Mouse (Mus musculus) cerebellum, postnatal 25 days (tissue): ENCODE measurements around the gene Nudcd2.
"Not testable (repeated sequence)": the region's sequence is repeated elsewhere in the genome, so short reads cannot be mapped to it uniquely, and the experiment has no call there.

Experiments used
- DNase-seq, 2 experiments: peaks; one replicate each; pipeline ENCODE4 v3.0.0; 2021; ENCODE audit warnings: mixed read lengths in 2 of 2

The Nudcd2 gene

DNA sequence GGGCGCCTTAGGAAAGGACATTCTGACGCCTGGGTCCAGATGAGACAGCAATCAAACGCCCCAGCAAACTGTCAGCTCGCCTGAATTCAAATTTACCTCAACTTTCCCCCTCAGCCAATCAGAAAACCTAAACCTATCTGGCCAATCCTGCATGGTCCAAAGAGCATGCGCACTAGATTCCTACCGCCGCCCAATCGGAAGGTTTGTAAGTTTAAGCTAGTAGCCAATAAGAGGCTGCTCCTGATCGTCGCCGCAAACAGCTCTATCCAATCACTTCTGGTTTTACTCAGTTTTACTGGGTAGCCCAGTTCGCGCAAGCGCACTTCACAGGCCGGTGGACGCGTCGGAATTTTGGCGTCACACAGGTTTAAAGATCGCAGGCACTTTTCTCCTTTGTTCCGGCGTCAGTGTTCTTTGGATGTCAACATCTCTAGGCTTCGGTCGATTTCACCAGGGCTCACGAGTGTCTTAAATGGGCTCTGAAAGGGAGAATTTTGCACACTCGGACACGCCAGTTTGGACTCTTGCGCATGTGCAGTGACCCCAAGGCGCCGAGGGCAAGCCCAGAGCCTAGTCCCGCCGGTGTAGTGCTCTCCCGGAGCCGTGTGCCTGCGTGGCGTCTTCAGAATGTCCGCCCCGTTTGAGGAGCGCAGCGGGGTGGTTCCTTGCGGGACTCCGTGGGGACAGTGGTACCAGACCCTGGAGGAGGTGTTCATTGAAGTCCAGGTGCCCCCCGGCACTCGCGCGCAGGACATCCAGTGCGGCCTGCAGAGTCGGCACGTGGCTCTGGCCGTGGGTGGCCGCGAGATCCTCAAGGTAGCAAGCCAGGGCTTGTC is at the start of gene Nudcd2, which contains the start of gene Hmmr:
Gene Nudcd2 (plus strand): TSS at position 329 of the 836 bp plus-strand sequence.
Gene Hmmr (minus strand): TSS at position 84 of the 836 bp plus-strand sequence.
- peak; percentile 93 for DNase-seq

DNA sequence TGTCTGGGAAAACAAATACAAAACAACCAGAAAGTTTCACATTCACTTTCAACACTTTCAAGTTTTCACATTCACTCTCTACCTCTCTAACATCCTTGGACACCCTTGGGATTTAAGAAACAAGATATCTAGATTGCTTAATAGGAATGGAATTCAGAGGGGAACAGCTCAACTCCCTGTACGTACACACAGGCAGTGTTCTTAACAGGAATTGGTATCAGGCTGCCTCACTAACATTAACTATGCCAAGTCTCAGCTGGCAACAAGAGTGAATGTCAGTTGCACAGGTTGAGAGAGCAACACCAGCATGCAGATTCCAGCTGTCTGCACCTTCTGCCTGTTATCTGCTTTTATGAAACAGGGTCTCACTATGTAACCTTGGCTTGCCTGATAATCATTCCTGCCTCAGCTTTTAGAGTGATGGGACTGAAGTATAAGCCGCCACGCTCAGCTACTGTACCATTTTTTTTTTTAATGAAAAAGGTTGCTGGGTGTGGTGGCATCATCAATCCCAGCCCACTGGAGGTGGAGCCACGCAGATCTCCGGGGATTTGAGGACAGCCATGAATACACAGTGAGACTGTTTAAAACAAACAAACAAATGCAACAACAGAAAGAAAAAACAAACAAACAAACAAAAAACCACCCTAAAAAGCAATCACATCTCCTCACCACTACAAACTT is 42.9 kb upstream of the Nudcd2 start:
- no peak for DNase-seq

DNA sequence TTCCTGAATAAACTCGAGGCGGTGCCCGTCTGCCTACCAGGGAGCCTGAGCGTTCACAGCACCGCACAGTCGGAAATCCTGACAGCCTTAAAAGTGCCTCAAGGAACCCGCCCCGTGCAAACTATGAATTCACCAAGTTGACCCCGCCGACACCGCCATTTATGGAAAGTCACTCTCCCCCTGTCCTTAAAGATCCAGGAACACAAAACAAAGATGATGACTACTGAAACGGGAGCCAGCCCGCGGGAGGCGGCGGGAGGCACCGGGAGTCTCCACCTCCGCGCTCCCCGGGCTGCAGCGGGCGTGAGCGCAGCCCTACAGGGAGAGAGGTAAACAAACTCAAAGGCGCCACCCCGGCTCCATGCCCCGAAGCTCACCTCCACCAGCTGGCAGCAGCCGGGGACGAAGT is 41.4 kb upstream of the Nudcd2 start:
- no peak for DNase-seq

DNA sequence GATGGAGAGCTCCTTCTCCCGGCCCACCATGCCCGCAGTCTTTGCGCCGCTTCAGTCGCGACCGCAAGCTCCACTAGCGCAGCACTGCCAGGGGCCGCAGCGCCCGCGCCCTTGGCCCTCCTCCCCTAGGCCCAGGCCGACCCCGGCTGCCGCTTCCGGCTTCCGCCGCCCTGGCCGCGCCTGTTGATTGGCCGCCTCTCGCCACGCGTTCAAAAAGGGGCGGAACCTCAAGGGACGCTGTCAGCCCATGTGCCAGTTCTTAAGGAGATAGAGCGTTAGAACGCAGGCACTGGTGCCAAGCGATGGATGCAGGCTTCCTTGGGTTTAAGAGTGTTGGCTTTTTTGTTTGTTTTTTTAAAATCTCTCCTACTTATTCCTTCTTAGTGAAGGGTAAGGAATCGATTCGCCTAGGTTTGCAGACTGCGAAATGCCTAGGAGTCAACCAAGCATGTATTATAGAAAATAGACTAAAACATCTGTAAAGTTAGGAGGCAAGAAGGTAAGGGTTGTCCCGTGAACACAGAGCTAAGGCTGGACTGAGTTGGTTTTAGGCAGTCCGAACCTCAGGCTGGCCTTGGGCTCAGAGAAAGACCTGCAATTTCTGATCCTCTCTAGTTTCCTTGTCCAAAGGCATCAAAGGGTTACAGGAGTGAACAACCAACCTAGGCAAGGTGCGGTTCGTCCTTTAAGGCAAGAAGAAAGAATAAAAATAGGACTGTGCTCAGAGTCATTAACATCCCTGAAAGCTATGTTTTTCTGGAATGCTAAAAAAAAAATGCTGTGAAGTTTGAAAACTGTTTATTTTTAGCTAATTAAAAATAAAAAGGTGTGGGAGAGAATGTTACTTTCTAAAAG is 40.7 kb upstream of the Nudcd2 start:
- DNase-seq, result peak; percentile 94 to 96

DNA sequence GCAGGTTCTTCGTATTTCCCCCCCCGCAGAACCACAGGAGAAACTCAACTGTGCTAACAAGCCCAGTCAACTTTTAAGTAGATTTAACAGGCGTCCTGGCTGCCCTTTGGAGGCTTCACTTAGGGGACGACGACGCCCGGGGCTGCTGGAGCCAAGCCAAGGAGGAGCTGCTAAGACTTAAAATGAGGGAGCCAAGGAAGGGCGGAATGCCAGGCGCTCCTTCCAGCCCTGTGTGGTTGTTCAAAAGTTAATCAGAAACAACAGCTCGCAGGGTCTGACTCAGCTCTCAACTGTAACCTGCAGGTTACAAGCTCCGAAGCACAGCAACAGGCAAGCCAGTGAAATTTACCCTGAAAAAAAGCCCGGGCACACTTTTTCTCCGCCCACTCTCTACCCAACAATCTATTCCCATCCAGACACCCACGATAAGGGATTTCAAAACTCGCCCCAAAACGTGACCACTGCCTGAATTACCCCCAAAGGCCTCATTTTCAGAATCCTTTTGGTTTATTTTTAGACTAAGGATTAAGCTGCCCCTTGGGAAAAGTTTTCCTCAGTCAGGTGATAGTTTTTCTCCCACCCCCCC is 40.0 kb upstream of the Nudcd2 start:
- DNase-seq, result peak; percentile 59 to 74

DNA sequence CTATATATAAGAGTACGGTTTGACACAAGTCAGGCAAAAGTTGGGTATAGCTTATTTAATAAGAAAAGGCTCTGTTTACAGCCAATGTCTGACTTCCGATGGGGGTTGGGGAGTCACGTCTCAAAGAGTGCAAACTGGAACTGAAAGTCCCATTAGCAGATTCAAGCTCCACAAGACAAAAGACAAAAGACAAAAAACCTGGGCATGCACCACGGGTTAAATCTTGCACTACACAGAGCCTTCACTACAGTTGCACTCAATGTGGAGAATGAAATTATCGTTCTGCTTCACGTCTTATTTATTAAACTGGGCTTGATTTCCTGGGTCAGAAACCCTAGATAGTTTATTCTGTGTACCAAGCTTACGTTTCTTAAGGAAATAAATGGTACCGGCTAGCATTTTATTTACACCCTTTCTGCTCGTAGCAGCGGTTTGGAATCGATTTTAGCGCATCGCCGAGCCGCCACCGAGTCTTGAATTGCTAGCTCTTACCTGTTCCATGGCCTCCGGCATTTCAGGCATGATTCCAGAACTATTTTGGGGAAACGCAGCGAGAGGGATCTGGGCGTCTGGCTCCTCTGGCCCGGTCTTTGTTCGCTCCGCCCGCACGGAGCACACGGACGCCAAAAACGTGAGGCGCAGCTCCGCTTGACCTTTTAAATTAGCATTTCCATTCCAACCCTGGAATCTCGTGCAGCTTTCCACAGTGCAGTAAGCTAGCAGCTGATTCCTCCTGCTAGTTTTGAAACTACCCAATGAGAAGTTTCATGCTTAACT is 39.0 kb upstream of the Nudcd2 start:
- peak; percentile 84 to 86 for DNase-seq

DNA sequence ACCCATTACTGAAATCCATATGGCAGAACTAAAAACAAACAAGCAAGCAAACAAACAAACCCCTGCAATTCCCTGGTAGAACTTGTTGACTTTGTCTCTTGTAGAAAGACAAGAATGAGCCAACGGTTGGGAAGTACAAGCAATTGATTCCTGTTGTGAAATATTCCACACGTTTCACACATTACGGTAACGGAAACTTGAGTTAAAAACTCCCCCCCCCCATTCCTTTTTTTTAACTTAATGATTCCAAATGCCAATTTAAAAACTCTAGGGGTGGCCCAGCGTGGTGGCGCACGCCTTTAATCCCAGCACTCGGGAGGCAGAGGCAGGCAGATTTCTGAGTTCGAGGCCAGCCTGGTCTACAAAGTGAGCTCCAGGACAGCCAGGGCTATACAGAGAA is 38.4 kb upstream of the Nudcd2 start, which contains the start of gene Mat2b:
Gene Mat2b (minus strand): TSS at position 101 of the 400 bp plus-strand sequence.
- DNase-seq, result no peak

DNA sequence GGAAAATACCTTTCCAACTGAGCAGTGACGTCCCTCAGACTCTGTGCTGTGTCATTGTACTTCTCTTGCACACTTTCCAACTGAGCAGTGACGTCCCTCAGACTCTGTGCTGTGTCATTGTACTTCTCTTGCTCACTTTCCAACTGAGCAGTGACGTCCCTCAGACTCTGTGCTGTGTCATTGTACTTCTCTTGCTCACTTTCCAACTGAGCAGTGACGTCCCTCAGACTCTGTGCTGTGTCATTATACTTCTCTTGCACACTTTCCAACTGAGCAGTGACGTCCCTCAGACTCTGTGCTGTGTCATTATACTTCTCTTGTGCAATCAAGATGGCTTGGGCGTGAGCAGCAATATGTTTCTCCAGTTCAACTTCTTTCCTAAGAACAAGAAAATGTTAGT is 23.6 kb upstream of the Nudcd2 start:
- not testable (repeated sequence) for DNase-seq

DNA sequence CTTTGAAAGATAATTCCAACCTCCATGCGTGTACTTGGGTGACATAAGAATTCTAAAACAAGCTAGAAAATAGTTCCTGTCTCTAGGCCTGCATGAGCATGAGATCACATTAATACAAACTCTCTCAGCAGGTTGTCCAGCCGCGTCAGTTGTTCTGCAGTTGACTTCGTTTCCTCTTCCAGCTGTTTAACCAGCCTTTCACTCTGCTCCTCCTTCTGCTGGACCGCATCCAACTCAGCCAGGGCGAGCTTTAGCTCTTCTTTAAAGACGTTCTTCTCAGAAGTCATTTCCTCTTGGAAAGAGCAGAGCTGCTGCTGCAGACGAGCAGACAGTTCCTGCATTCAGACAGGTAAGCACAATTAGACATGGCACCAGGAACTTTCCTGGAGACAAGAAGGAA is 19.6 kb upstream of the Nudcd2 start:
- peak in 1 of 2 experiments; percentile 11 for DNase-seq

DNA sequence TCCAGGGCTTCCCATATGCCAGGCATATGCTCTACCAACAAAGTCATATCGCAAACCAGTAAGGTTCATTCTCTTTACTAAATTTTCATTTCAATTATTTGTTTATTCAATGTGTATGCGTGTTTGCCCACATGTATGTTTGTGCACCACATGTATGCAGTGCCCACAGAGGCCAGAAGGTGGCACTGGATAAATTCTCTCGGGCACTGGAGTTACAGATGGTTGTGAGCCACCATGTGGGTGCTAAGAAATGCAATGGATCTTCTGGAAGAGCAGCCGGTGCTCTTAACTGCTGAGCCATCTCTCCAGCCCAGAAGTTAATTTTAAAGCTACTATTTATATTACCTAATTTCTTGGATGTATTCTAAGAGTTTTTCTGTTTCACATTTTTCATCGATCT is 17.9 kb upstream of the Nudcd2 start:
- no peak for DNase-seq

DNA sequence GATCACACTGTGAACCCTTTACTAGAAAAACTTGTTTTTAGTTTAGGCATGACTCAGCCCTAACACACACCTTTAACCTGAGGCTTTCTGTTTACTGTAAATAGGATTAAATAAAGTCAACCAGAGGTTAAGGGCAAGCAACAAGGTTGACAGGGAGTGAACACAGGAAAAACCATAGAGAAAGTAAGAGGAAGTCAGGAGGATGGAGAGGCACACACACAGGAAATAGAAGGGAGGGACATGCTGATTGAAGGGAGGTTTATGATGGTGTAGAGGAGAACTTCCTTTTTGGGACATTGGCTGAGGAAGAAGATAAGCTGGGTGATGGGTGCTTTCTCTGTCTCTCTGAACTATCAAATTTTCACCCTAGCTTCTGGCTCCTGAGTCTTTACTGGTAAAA is 15.1 kb upstream of the Nudcd2 start:
- no peak for DNase-seq

DNA sequence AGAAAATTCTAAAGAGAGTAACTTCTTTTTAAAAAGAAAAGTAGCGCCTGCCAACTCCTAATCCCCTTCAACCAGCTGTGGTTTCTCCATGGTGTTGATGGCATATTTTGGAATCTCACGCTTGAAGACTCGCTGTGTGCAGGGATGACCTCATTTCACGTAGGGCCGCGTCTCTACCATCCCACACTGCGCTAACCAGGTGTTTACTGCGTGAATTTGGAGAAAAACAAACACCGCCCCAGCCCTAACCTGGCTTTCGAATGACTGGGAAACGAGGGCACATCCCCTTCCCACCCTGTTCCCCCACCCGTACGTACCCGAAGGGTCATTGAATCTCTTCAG is 499 bp upstream of the Nudcd2 start:
- DNase-seq, result no peak

DNA sequence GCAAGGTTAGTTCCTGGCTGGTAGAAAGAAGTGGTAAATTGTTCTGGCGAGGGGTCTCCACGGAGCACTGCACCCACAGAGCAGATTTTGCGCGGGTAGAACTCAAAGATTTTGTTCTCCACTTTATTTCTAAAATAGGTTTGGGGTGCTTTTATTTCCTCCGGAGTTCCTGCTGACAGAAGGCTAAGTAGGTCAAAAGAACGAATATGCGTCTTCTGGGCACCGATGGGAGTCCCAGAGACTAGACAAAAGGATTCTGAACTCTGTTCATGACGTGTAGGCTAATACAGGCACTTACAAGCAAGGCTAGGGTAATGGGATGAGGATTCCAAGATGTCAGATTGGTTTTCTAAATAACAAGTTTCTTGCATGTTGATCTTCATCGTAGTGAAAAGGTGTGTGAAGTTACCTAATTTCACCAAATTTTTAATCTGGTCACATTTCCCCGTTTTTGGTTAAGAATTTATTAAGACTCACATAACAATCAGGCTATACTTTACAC is 835 bp downstream of the Nudcd2 start:
- no peak for DNase-seq

DNA sequence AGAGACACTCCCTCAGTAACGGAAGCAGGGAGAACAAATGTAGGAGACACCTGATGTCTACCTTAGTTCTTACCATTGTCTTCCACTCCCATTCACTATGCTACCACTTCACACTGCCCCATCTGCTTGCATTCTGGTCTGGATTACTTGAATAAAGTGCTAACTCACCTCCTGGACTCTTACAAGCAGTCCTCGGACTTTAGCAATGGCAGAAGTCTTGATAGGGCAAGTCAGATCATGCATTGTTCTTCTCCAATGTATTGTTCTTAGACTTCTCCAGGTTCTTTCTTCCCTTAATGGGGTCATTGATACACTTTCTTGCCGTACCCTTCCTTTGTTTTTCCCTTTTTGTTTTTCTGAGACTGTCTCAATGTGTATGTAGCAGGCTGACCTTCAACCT is 3.9 kb downstream of the Nudcd2 start:
- no peak for DNase-seq

DNA sequence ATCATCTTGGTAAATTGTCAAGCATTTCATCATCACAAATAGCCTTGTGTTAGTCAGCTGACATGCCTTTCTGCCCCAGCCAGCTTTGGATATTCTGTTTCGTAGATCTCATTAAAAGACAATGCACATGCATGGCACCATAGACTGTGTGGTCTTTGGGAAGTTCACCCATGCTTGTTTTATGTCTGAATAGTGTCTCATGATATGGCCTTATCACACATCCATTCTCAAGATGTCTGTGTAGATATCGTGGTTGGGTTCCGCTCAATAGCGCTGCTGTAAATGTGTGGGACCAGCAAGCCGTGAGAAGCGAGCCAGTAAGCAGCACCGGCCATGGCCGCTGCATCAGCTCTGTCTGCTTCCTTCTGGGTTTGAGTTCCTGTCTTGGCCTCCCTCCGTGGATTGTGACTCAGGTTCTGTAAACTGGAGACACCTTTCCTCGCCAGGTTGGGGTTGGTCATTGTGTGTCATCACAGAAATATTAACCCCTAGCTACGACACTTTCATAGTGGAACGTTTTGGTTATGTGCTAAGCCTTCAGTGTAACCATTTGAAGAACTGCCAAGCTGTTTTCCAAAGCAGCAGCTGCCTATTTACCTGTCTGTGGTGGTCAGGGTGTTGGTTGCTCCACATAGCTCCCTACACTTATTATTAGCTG is 8.3 kb downstream of the Nudcd2 start:
- no peak for DNase-seq

DNA sequence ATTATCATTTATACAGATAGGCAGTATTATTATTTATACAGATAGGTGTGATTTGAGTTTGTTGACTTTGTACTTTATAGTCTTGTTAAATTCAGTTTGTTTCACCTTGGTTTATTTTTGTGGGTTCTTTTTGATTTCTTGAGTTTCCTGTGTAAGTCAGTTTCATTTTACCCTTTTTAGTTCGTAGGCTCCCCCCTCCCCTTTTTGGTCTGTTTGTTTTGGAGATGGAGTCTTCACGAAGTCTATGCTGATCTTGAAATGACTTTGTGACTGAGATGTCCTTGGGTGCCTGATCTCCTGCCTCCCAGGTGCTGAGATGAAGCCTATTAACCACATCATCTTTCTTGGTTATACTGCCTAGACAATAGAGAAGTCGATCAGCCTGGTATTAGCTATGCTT is 10.9 kb downstream of the Nudcd2 start:
- no peak for DNase-seq

DNA sequence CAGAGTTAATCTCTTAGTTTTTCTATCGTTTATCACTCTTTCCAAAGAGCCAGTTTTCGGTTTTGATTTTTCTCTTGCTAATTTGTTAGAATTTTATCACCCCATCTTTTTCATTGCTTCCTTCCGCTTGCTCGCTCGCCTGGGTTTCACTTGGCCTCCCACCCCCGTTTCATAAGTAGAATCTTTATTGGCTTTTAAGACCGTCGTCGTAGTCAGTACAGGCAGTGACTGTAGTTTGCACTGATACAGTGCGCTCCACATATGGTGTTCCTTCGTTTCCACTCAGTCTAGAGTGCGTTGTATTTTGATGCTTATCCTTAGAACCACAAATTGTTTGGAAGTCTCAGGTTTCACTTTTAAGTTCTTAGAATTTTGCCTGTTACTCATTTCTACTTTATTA is 12.9 kb downstream of the Nudcd2 start:
- no peak for DNase-seq

DNA sequence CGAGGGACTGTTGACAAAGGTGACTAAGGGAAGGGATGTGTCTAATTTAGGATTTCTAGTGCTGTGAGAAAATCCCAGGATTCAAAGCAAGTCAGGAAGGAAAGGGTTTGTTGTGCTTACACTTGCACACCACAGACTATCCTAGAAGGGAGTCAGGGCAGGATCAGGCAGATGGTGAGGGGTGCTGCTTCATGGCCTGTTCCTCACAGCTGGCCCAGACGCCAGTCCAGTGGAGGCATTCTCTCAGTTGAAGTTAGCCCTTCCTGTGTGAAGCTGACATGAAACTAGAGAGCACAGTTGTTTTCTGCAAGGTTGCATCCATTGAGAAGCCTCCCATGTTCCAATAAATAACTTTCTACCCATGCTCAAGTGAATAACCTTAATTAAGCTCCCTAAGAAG is 14.2 kb downstream of the Nudcd2 start:
- no peak for DNase-seq

DNA sequence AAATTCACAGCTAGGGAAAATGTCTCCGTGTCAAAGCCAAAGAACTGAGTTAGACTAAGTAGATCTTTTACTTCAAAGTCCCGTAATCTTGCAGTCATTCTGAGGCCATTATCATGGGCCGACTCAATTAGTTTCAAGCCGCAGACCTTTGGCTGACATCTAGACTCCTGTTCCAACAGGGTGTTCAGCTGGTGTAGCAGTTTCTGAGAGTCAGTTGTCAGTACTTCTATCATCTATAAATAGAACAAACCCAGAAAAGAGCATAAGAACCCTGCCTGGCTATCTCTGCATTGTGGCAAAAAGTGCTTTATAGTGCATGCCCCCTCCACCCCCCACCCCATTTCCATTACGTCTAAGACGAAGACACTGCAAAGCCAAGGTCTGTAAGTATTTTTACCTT is 20.4 kb downstream of the Nudcd2 start:
- DNase-seq, result no peak

DNA sequence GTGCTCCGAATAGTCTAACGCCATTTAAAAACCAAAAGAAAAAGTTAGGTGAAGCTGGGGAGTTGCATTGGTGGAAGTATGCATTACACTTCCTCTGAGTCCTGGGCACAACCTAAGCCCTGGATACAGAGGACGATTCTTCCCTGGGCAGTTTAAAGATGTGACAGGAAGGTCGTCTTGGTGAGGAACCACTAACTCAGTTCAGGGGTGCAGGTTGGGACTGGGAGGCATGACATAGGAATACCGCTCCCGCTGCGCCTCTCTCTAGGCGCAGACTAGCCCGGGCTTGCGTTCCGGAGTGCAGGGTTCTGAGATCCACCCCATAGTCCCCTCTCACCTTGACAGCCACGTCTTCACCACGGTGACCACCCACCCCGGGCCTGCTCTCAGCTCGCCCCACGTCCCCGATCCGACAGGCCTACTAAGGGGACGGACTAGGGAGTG is 21.2 kb downstream of the Nudcd2 start:
- no peak for DNase-seq

DNA sequence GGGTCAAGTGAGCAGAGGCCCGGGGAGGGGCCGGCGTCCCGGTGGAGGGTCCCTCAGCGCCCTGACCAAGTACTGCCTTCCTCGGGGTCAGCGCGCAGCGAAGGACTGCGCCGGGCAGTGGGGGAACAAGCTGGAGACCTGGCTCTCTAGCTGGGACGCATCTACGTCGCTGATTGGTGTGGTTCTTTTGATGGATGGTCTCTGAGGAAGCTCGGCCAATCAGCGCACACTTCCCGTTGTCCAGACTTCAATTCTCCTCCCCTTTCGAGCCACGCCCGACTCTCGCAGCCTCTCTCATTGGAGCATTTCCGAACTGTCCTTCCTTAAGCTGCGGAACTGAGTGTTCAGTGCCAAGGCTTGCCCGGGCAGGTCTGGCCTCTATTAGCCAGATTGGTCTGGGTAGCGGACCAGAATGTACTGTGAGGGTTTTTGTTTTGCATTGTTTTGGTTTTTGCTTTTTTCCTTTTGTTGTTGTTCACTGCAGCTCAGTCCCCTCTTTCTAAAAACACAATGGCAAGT is 21.7 kb downstream of the Nudcd2 start, which contains the start of gene Ccng1:
Gene Ccng1 (minus strand): TSS at position 203 of the 519 bp plus-strand sequence.
- peak; percentile 90 to 93 for DNase-seq
